Mouse (Mus musculus): ENCODE measurements at regions not wholly inside any gene's neighbourhood (a gene's known extent, or its start where the extent isn't known, plus 50 kb on each side); places are given as distances from the start of the nearest gene placed in this dataset.
A peak's percentile ranks its signal among the peaks of the same experiment; 100 is the strongest.

DNA sequence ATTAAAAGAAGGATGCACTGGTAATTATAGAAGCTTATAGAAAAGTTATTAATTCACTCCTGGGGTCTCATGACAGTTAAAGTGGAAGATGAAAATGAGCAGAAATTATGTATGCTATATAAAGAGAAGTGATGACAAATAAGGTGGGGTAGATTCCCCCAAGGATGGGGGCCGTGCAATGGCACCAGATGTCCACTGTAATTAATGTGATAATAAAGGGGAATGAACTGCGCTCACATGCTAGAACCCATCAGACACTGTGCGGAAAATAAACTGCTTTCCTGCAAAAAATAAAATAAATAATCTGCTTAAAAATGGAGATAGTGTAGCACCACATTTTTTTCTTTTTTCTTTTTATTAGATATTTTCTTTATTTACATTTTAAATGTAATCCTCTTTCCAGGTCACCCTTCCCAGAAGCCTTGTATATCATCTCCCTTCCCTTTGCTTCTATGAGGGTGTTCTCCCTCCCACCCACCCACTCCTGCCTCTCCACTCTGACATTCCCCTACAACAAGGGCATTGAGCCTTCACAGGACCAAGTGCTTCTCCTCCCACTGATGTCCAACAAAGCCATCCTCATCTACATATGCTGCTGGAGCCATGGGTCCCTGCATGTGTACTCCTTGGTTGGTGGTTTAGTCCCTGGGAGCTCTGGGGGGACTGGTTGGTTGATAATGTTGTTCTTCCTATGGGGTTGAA lies 934.0 kb upstream of the Pcdh20 start:
- no peak for DNase-seq
- H3K27me3 ChIP-seq (replicated peaks; ENCODE audit: control insufficient read depth, insufficient read depth, low read length) = no peaks in the 10 kb centered on the region
- H3K27ac ChIP-seq (ENCODE audit: insufficient read depth, low read depth, low read length) = no peak overlapping the region
- TF ChIP-seq CTCF (conservative IDR thresholded peaks at IDR 0.05; ENCODE audit: insufficient read depth, insufficient read length, low read depth, low read length) = no peak
- no peak for TF ChIP-seq POLR2A (IDR thresholded peaks at IDR 0.05; ENCODE audit: low read depth, low read length)
- 84% methylated on average over 3 of the region's 3 CpGs for WGBS
- no peaks in the 10 kb centered on the region for H3K36me3 ChIP-seq (ENCODE audit: control insufficient read depth, insufficient read depth, low read length)
- no peak overlapping the region for H3K4me3 ChIP-seq (ENCODE audit: insufficient read depth, low read depth, low read length)
- no peaks in the 10 kb centered on the region for H3K4me1 ChIP-seq (ENCODE audit: control insufficient read depth, insufficient read depth, low read length)

DNA sequence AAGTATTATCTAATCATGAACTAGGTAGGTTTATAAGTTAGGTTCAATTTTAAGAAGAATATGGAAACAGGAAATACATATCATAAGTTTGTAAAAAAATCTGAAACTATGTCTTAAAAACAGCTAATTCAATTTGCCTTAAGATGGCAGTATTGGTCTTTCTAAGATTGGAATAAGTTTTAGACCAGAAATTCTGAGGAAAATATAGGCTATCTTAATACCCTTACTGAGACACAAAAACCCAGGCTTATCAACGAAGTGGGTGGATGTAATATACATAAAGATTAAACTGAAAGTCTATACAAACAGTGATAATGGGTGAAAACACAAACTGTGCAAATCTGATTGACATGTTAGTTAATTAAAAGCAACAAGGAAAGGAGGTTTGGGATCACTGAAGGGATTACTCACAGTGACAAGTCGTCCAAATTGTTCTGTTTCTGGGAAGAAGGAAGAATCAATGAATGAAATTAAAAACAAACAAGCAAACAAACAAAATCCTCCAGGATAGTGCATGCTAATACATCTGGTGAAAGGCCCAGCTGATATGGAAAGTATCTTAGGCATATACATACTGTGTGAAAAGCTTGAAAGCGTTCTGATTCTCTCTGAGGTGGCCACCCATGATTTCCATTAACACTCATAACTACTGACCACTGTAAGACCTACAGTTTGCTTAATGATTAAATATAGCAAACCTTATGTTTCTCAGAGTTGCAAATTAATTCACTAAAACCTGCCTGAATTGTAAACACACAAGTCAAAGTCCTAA lies 931.6 kb upstream of the Pcdh20 start:
- TF ChIP-seq CTCF (conservative IDR thresholded peaks at IDR 0.05; ENCODE audit: insufficient read depth, insufficient read length, low read depth, low read length) = no peak
- no peak for TF ChIP-seq POLR2A (IDR thresholded peaks at IDR 0.05; ENCODE audit: low read depth, low read length)
- 49% methylated on average over 3 of the region's 3 CpGs for WGBS
- Histone ChIP-seq H3K4me3 (ENCODE audit: insufficient read depth, low read depth, low read length) (no peak overlapping the region), H3K27ac (ENCODE audit: insufficient read depth, low read depth, low read length) (no peak overlapping the region), H3K27me3 (replicated peaks; ENCODE audit: control insufficient read depth, insufficient read depth, low read length) (no peaks in the 10 kb centered on the region), H3K36me3 (ENCODE audit: control insufficient read depth, insufficient read depth, low read length) (no peaks in the 10 kb centered on the region), H3K4me1 (ENCODE audit: control insufficient read depth, insufficient read depth, low read length) (no peaks in the 10 kb centered on the region)
- no peak for DNase-seq

DNA sequence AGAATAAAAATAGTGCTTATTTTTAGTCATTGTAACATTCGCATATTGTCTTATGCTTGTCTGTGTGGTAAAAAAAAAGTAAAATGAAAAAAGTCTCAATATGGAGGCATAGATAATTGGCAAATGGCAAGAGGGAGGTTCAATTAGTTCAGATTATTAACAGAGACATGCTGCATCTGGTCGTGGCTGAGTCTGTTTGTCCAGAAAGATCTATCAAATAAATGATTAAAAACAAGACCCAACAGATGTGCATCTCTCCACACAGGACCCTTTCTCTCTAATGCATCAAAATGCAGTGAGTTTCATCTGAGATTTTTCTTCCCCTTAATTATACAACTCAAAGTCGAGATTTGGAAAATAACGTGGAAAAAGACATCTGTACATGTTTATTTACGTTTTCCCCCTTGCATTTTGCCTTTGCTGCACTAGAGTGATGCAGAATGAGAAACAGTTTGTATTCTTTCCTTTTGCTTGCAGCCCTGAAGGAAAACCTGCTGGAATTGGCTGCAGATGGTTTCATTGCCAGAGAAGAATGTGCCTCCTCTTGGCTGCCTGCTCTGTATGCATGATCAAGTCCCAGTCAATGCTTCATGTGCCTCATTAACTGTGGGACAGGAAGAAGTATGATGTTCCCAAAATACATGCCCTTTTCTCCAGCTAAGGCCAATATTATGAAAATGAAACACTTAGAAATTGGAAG lies 886.0 kb upstream of the Pcdh20 start:
- Histone ChIP-seq H3K4me1 (ENCODE audit: control insufficient read depth, insufficient read depth, low read length) (no peaks in the 10 kb centered on the region), H3K27ac (ENCODE audit: insufficient read depth, low read depth, low read length) (no peak overlapping the region), H3K27me3 (replicated peaks; ENCODE audit: control insufficient read depth, insufficient read depth, low read length) (no peaks in the 10 kb centered on the region), H3K36me3 (ENCODE audit: control insufficient read depth, insufficient read depth, low read length) (no peaks in the 10 kb centered on the region), H3K4me3 (ENCODE audit: insufficient read depth, low read depth, low read length) (no peak overlapping the region)
- TF ChIP-seq POLR2A (IDR thresholded peaks at IDR 0.05; ENCODE audit: low read depth, low read length) (no peak), CTCF (conservative IDR thresholded peaks at IDR 0.05; ENCODE audit: insufficient read depth, insufficient read length, low read depth, low read length) (no peak)
- no peak for DNase-seq
- WGBS = 51% methylated on average over 5 of the region's 5 CpGs

DNA sequence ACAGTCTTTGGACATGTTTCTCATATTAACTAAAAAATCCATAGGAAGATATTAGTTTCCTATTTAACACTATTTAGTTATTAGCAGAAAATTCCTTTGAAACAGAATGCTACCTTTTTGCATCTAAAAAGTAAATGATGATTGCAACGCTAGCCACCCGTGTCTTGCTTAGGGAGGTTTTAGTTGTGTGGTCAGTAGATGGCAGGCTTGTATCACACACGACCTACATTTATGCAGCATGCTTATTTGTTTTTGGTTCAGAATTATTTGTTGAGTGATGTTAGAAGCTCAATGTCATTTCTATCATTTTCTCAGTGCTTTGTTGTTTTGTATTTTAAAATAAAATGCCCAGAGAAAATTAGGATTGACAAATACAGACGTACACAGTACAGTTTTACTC lies 876.8 kb upstream of the Pcdh20 start:
- DNase-seq = no peak
- 37% methylated on average over 4 of the region's 4 CpGs for WGBS
- TF ChIP-seq CTCF (conservative IDR thresholded peaks at IDR 0.05; ENCODE audit: insufficient read depth, insufficient read length, low read depth, low read length) = peak; percentile 41
- no peak for TF ChIP-seq POLR2A (IDR thresholded peaks at IDR 0.05; ENCODE audit: low read depth, low read length)

DNA sequence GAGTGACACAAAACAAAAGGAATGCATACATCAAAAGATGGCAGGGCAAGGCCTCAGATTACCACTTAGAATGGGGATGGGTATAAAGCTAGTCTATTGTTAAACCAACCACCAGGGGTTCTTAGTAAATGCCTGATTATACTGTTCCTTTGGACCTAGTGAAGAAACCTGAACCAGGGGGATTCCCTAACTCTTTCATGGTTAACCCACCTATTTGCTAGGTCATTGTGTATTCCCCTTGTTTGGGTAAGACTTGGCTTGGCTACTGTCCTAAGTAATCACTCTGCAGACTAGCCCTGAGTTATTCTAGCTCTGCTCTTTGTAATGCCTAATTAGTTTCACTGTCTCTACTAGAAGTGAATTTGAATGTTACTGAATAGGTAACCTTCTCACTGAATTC lies 853.9 kb upstream of the Pcdh20 start:
- no peak for DNase-seq
- Histone ChIP-seq H3K36me3 (ENCODE audit: control insufficient read depth, insufficient read depth, low read length) (no peaks in the 10 kb centered on the region), H3K4me1 (ENCODE audit: control insufficient read depth, insufficient read depth, low read length) (no peaks in the 10 kb centered on the region), H3K27me3 (replicated peaks; ENCODE audit: control insufficient read depth, insufficient read depth, low read length) (no peaks in the 10 kb centered on the region), H3K4me3 (ENCODE audit: insufficient read depth, low read depth, low read length) (no peak overlapping the region), H3K27ac (ENCODE audit: insufficient read depth, low read depth, low read length) (no peak overlapping the region)
- TF ChIP-seq POLR2A (IDR thresholded peaks at IDR 0.05; ENCODE audit: low read depth, low read length) (no peak), CTCF (conservative IDR thresholded peaks at IDR 0.05; ENCODE audit: insufficient read depth, insufficient read length, low read depth, low read length) (no peak)

More for the DNA sequence above, 876.8 kb upstream of the Pcdh20 start:
- Histone ChIP-seq H3K36me3 (ENCODE audit: control insufficient read depth, insufficient read depth, low read length) (no peaks in the 10 kb centered on the region), H3K27me3 (replicated peaks; ENCODE audit: control insufficient read depth, insufficient read depth, low read length) (no peaks in the 10 kb centered on the region), H3K4me1 (ENCODE audit: control insufficient read depth, insufficient read depth, low read length) (no peaks in the 10 kb centered on the region), H3K4me3 (ENCODE audit: insufficient read depth, low read depth, low read length) (no peak overlapping the region), H3K27ac (ENCODE audit: insufficient read depth, low read depth, low read length) (no peak overlapping the region)

DNA sequence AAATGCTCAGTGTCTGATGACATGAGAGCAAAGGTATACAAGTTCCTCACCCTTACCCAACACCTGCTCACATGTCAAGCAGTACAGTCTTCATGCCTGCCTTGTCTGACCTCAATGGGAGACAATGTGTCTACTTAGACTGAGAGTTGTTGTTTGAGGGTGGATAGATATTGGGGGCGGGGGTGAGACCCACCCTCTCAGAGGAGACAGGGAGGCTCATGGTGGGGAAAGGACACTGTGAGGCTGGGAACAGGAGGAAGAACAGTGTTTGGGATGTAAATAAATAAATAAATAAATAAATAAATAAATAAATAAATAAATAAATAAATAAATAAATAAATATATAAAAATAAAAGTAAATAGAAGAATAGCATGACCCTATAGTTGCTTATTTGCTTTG lies 837.3 kb upstream of the Pcdh20 start:
- Histone ChIP-seq H3K27ac (ENCODE audit: insufficient read depth, low read depth, low read length) (no peak overlapping the region), H3K36me3 (ENCODE audit: control insufficient read depth, insufficient read depth, low read length) (no peaks in the 10 kb centered on the region), H3K4me3 (ENCODE audit: insufficient read depth, low read depth, low read length) (no peak overlapping the region), H3K27me3 (replicated peaks; ENCODE audit: control insufficient read depth, insufficient read depth, low read length) (no peaks in the 10 kb centered on the region), H3K4me1 (ENCODE audit: control insufficient read depth, insufficient read depth, low read length) (no peaks in the 10 kb centered on the region)
- WGBS = 87% methylated on average over 1 of the region's 1 CpGs
- TF ChIP-seq CTCF (conservative IDR thresholded peaks at IDR 0.05; ENCODE audit: insufficient read depth, insufficient read length, low read depth, low read length) = no peak
- no peak for TF ChIP-seq POLR2A (IDR thresholded peaks at IDR 0.05; ENCODE audit: low read depth, low read length)
- DNase-seq = no peak
